Mouse (Mus musculus) neural tube, embryonic 15.5 days (tissue): ENCODE data around the gene Ralgds. TPM values are rescaled to one million over a fixed set of nuclear protein-coding genes. Genes with fewer than 3 reads are reported as not detected.

Source experiments
- ATAC-seq: fragments of 200-750 bp; cut with Nextera tagmentation; 2 replicates; pipeline ENCODE4 v1.8.0; 2017; ENCODE audit warnings: mild to moderate bottlenecking, moderate TSS enrichment, moderate library complexity; ENCODE audit not compliant: low FRiP score
- H3K27ac ChIP-seq: fragments of 300-500 bp; sonication (generic); replicated peaks from 2 replicates; pipeline ENCODE4 v1.5.1; 2015; ENCODE audit warnings: mild to moderate bottlenecking, inconsistent platforms
- H3K27me3 ChIP-seq: fragments of 300-500 bp; sonication (generic); replicated peaks from 2 replicates; pipeline ENCODE4 v1.6.1; 2015; ENCODE audit warnings: inconsistent platforms
- H3K36me3 ChIP-seq: fragments of 300-500 bp; sonication (generic); 2 replicates; pipeline ENCODE4 v1.6.1; 2015; ENCODE audit warnings: inconsistent platforms
- H3K4me1 ChIP-seq: fragments of 300-500 bp; sonication (generic); 2 replicates; pipeline ENCODE4 v1.6.1; 2015; ENCODE audit warnings: inconsistent platforms
- H3K4me2 ChIP-seq: fragments of 300-500 bp; sonication (generic); 2 replicates; pipeline ENCODE4 v1.6.1; 2015; ENCODE audit warnings: inconsistent platforms, mild to moderate bottlenecking, moderate library complexity
- H3K4me3 ChIP-seq: fragments of 300-500 bp; sonication (generic); replicated peaks from 2 replicates; pipeline ENCODE4 v1.5.1; 2015; ENCODE audit warnings: mild to moderate bottlenecking, inconsistent platforms
- H3K9ac ChIP-seq: fragments of 300-500 bp; sonication (generic); replicated peaks from 2 replicates; pipeline ENCODE4 v1.6.1; 2015; ENCODE audit warnings: mild to moderate bottlenecking, inconsistent platforms
- H3K9me3 ChIP-seq: fragments of 300-500 bp; sonication (generic); replicated peaks from 2 replicates; pipeline ENCODE4 v1.6.1; 2016; ENCODE audit warnings: inconsistent platforms
- WGBS: fragments of 180-500 bp; shearing (Covaris S2); methylation state at CpG from one replicate; pipeline ENCODE4 v1.1.7; 2015; ENCODE audit warnings: mixed read lengths; 5-methylcytosine and 5-hydroxymethylcytosine counted together
- polyA plus RNA-seq: library from polyadenylated mRNA; unstranded; fragments of >200 nt; fragmentation: Nextera tagmentation; extraction: Ambion mirVana; gene quantifications from 2 replicates; pipeline ENCODE4 v1.2.1, GENCODE M21; 2015

The Ralgds gene
- polyA plus RNA-seq, 1 experiment from 2014 or later, result 70.4 TPM

DNA sequence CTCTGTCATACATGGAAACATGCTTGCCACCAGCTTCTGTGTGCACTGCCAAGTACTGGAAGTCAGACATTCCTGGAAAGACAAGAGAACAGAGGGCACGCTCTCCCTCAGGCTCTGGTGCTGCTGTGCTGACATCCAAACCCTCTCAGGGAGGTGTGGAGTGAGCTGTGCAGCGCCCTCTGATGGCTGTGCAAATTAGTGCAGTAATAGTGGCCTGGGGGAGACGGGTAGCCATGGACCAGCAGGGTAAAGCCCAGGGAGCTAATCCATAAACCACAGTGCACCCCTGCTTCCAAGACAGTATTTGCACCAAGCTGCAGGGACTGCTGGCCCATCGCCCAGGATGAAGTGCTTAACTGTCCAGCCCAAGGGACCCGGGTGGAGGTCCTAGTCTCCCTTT is 65.1 kb downstream of the Ralgds start:
- Histone ChIP-seq H3K4me1 (peaks cover 18% of the 10 kb centered on the region), H3K9ac (no peak overlapping the region), H3K4me2 (no peak overlapping the region), H3K36me3 (peaks cover 64% of the 10 kb centered on the region), H3K4me3 (no peak overlapping the region), H3K9me3 (no peaks in the 10 kb centered on the region), H3K27me3 (no peaks in the 10 kb centered on the region), H3K27ac (no peak overlapping the region)
- ATAC-seq, result no peak
- 73% methylated on average over 5 of the region's 5 CpGs for WGBS

DNA sequence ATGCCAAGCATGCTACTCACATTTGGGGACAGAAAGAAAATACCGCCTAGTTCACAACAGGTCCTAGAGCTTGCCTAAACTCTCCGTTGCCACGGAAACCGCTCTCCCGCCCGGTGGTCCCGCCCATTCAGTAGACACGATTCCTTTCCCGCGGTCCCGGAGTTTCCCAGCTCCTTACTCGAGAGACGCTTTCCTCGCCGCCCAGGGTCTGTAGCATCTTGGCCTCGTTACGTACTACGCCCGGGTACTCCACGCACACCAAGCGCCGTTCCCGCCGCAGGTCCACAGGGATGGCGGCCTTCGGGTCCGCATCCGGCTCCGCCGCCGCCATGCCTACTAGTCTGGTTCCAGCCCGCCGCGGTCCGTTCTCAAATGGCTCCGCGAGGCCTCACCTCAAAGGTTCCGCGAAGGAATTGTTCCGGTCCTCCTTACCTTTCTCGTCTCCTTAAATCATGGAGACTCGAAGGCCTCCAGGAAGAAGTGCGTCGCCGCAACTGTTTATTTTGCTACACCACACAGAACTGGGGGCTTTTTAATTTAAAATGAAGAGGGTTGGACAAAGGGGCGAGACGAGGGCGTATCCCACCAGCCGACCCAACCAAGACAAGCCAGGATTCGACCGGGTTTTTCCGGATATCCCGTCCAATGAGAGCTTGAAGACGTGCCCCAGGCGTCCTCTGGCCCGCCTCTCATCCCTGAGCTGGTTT is 69.9 kb downstream of the Ralgds start:
- WGBS, result under 1% methylated on average over 56 of the region's 56 CpGs
- H3K27ac ChIP-seq, result peak overlapping the region; percentile 98
- peak overlapping the region; percentile 71 for H3K4me2 ChIP-seq
- no peaks in the 10 kb centered on the region for H3K27me3 ChIP-seq
- H3K36me3 ChIP-seq, result peaks cover 22% of the 10 kb centered on the region
- H3K4me1 ChIP-seq, result peaks cover 27% of the 10 kb centered on the region
- H3K9me3 ChIP-seq, result no peaks in the 10 kb centered on the region
- H3K9ac ChIP-seq, result peak overlapping the region; percentile 71
- H3K4me3 ChIP-seq, result peak overlapping the region; percentile 79
- ATAC-seq, result peak; percentile 94

DNA sequence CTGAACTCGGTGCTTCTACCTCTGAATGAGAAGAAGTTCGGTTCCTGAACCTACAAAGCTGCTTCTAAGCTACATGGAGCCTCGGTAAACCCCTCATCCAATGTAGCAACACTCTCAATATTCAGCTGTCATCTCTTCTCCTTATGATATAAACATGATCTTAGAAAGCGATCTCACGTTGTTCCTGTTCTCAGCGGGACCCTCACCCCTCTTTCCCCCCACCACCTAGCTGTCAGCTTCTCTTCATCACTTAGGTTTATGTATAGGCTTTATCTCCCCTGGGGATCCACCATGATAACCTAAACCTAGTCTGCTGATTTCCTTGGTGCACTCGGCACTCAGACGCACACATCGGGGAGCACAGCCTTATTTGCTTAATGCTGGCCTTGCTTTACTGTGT is 70.7 kb downstream of the Ralgds start, which contains the start of gene Gtf3c5:
Gene Gtf3c5, minus strand, starts transcription at position 101 of the 400 bp plus-strand sequence.
- ATAC-seq, result no peak
- Histone ChIP-seq H3K4me3 (peak within 1 kb of the TSS; percentile 79), H3K4me1 (peaks cover 27% of the 10 kb centered on the region), H3K9ac (peak within 1 kb of the TSS; percentile 71), H3K36me3 (peaks cover 13% of the 10 kb centered on the region), H3K27ac (peak within 1 kb of the TSS; percentile 98), H3K4me2 (peak within 1 kb of the TSS; percentile 71), H3K9me3 (no peaks in the 10 kb centered on the region), H3K27me3 (no peaks in the 10 kb centered on the region)
- WGBS, result 77% methylated on average over 9 of the region's 9 CpGs

DNA sequence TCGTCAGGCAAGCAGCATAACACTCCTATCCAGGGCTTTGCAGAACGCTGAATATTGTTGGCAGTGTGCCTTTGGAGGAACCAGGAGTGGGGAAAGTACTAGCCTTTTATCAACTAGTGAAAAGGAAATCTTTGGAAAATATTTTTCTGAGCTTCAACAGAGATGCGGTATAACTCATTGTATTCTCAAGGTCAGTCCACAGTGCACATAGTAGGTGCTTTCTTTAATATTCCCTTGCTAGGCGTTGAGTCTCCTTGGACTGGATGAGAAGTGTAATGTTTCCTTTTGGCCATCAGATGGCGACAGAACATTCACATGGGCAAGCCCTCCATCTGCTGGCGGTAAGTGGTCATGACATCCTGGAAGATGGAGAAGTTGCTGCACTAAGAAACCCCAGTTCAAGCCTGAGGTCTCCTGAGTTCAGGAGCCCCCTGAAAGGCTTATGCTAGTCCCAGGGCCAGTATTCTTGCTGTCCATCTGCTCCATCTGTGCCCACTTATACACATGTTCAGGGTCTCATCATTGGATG is 72.2 kb downstream of the Ralgds start:
- ATAC-seq, result no peak
- H3K4me3 ChIP-seq, result no peak overlapping the region
- H3K9ac ChIP-seq, result no peak overlapping the region
- H3K9me3 ChIP-seq, result no peaks in the 10 kb centered on the region
- H3K27ac ChIP-seq, result no peak overlapping the region
- H3K4me2 ChIP-seq, result no peak overlapping the region
- H3K27me3 ChIP-seq, result no peaks in the 10 kb centered on the region
- no peaks in the 10 kb centered on the region for H3K36me3 ChIP-seq
- H3K4me1 ChIP-seq, result peaks cover 27% of the 10 kb centered on the region
- WGBS, result 18% methylated on average over 6 of the region's 6 CpGs

DNA sequence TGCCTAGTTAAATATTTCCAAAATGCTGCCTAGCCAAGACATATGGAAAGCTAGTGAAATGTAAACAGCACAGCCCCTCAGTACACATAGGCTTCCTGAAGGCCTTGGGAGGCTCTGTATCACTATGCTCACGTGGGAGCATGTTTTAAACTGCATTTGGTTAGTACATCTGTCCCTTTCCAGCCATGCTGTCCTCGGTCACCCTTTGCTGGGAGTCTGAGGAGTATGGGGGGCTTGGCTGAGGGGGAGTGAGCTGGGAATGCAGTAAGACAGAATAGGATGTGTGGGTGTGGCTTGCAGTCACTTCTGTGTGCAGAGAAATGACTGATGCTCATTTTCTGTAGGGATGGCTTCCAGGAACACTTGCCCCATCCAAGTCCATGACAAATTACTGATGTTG is 72.8 kb downstream of the Ralgds start:
- Histone ChIP-seq H3K4me1 (peaks cover 26% of the 10 kb centered on the region), H3K36me3 (no peaks in the 10 kb centered on the region), H3K27me3 (no peaks in the 10 kb centered on the region), H3K27ac (no peak overlapping the region), H3K9me3 (no peaks in the 10 kb centered on the region), H3K4me3 (no peak overlapping the region), H3K9ac (no peak overlapping the region), H3K4me2 (no peak overlapping the region)
- WGBS, result 55% methylated on average over 2 of the region's 2 CpGs
- ATAC-seq, result no peak

DNA sequence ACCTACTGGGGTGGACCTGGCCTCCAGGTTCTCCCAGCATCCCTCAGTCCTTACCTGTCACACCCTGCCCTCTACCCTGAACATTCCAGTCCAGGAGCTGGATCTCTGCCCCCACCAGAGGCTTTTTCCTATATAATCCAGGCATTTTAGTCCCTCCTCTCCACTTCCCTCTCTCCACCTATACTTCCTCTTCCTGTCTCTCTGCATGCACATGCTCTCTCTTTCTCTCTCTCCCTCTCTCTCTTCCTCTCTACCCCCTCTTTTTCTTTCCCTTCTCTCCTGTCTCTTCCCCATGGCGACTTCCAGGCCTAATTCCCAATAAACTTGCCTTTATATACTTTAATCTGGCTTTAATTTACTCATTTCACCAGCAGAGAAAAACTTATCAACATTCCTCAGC is 75.6 kb downstream of the Ralgds start:
- H3K27ac ChIP-seq, result no peak overlapping the region
- 33% methylated on average over 1 of the region's 1 CpGs for WGBS
- ATAC-seq, result no peak

DNA sequence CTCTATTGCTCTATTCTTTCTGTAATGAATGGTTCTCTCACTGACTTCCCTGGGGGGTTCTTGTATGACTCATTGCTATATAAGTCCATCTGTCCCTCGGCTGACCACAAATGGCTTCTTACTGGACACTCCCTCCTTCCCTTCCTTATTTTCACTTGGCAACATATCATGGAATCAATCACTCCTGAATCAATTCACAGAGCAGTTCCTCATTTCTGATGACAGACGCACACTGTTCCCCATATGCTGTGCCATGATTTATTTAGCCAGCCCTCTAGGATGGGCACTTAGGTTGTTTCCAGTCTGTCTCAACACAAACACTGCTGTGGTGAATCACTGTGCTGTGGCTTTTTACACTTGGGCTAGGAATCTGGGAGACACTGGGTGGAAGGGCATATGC is 78.6 kb downstream of the Ralgds start:
- WGBS, result 69% methylated on average over 2 of the region's 2 CpGs
- peaks cover 3% of the 10 kb centered on the region; the same call in 1 of the 2 replicates for H3K27me3 ChIP-seq
- no peaks in the 10 kb centered on the region for H3K9me3 ChIP-seq
- H3K4me1 ChIP-seq, result no peaks in the 10 kb centered on the region
- no peak overlapping the region for H3K4me2 ChIP-seq
- no peak overlapping the region for H3K9ac ChIP-seq
- H3K36me3 ChIP-seq, result no peaks in the 10 kb centered on the region
- no peak overlapping the region for H3K27ac ChIP-seq
- H3K4me3 ChIP-seq, result no peak overlapping the region
- ATAC-seq, result no peak

More for the DNA sequence above, 75.6 kb downstream of the Ralgds start:
- no peak overlapping the region for H3K9ac ChIP-seq
- peaks cover 4% of the 10 kb centered on the region for H3K4me1 ChIP-seq
- H3K4me3 ChIP-seq, result no peak overlapping the region
- H3K27me3 ChIP-seq, result no peaks in the 10 kb centered on the region; the same call in 1 of the 2 replicates
- no peak overlapping the region for H3K4me2 ChIP-seq
- no peaks in the 10 kb centered on the region for H3K36me3 ChIP-seq
- no peaks in the 10 kb centered on the region for H3K9me3 ChIP-seq

DNA sequence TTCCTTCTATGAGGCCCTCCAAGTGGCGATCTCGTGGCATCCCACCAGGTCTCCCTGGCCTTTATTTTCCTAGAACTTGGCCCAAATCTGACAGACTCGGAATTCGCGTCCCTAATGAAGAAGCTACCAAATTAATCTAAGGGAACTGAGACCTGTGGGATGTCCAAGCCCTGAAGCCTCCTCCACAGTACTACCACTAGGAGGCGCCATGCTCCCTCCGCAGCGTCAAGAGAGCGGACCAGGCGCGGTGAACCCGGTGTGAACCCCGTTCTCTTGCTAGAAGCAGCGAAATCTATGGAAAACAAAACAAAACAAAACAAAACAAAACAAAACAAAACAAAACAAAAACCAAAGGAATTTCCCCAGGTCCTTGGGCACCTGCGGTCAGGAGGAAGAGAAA is 79.9 kb downstream of the Ralgds start:
- no peak for ATAC-seq
- WGBS, result 7% methylated on average over 15 of the region's 15 CpGs
- no peaks in the 10 kb centered on the region for H3K4me1 ChIP-seq

DNA sequence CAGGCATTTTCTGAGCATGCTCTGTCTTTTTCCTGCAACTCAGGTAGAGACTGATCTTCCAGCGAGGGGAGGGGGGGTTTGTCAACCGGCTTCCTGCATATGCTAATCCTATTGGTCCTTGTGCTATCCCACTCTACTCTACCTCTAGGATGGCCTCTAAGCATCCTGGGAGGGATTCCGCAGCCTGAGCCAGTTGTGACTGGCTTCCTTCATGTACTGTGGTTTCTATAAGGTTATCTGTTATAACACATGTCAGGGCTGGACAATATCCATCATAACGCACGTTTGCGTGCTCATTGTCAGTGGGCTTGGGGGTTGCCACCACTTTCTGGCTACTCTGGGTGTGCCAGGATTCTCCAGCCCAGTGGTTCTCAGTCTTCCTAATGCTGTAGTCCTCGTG is 83.1 kb downstream of the Ralgds start:
- H3K9ac ChIP-seq, result no peak overlapping the region
- no peaks in the 10 kb centered on the region for H3K9me3 ChIP-seq
- H3K4me3 ChIP-seq, result no peak overlapping the region
- 84% methylated on average over 7 of the region's 7 CpGs for WGBS
- no peak overlapping the region for H3K4me2 ChIP-seq
- no peaks in the 10 kb centered on the region for H3K36me3 ChIP-seq
- no peak for ATAC-seq
- H3K4me1 ChIP-seq, result no peaks in the 10 kb centered on the region
- H3K27ac ChIP-seq, result no peak overlapping the region
- H3K27me3 ChIP-seq, result peaks cover 3% of the 10 kb centered on the region; the same call in 1 of the 2 replicates

More for the DNA sequence above, 79.9 kb downstream of the Ralgds start:
- Histone ChIP-seq H3K4me2 (no peak overlapping the region), H3K4me3 (no peak overlapping the region), H3K27me3 (peaks cover 3% of the 10 kb centered on the region; the same call in 1 of the 2 replicates), H3K9me3 (no peaks in the 10 kb centered on the region), H3K9ac (no peak overlapping the region), H3K36me3 (no peaks in the 10 kb centered on the region), H3K27ac (no peak overlapping the region)

DNA sequence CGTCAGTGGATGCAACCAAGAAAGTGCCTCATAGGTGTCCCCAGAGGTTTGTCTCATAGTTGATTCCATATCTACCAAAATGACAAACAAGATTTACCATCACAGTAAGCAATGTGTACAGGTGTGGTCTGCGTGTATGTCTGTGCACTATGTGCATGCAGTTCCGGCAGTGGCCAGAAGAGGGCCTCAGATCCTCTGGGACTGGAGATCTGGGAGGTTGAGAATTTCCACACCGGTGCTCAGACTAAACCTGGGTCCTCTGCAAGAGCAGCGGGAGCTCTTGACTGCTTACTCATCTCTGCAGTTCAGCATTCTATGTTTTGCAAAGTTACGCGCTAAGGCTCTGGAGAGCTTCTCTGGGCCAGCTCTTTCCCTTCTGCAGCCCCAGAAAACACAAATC is 84.1 kb downstream of the Ralgds start:
- no peaks in the 10 kb centered on the region for H3K4me1 ChIP-seq
- H3K36me3 ChIP-seq, result no peaks in the 10 kb centered on the region
- H3K4me3 ChIP-seq, result no peak overlapping the region
- H3K4me2 ChIP-seq, result no peak overlapping the region
- H3K9me3 ChIP-seq, result no peaks in the 10 kb centered on the region
- ATAC-seq, result no peak
- H3K9ac ChIP-seq, result no peak overlapping the region
- WGBS, result 91% methylated on average over 7 of the region's 7 CpGs
- peaks cover 3% of the 10 kb centered on the region; the same call in 1 of the 2 replicates for H3K27me3 ChIP-seq
- H3K27ac ChIP-seq, result no peak overlapping the region

DNA sequence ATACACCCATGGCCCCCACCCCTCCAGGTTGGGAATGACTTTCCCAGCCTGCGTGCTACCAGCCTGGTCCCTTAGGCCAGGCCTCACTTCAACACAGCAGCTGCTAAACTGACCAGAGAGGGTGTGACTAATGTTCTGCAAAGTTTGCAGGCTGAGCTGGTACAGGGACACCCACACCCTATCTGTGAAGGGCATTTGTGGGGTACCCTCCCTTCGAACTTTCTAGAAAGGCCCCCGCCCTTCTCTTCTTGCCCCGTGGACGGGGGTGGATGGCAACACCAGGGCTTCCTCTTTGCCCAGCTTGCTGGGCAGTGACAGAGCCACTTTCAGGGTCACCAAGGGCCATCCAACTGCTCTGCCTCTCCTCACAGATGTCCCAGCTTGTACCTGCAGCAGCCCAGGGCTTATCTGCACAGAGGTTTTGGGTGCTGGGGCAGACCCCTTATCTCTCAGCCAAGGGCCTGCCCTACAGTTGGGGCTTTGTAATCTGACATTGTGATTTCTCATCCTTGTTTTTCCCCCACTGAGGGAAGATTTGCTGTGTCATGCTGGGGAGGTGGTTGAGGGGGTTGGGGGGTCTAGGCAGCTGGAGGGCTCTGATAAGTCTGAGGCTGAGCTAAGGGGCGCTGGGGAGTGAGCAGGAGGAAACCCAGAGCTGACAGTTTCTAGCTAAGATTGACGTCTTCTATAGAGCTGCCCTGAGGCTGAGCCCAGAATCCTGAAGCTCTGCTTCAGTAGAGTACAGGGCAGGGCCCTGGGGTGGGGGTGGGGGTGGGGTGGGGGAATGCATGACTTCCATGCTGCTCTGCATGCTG is 85.0 kb downstream of the Ralgds start:
- Histone ChIP-seq H3K4me2 (no peak overlapping the region), H3K27ac (no peak overlapping the region), H3K36me3 (no peaks in the 10 kb centered on the region), H3K4me3 (no peak overlapping the region), H3K9ac (no peak overlapping the region), H3K27me3 (peaks cover 3% of the 10 kb centered on the region; the same call in 1 of the 2 replicates), H3K9me3 (no peaks in the 10 kb centered on the region), H3K4me1 (no peaks in the 10 kb centered on the region)
- ATAC-seq, result no peak
- 82% methylated on average over 7 of the region's 7 CpGs for WGBS
